In genomic region chr12:91765054-91765453, GRCm38 (mm10) we compare ENCODE assay signal across 10 mouse cellular contexts. TPM values are rescaled to one million over a fixed set of nuclear protein-coding genes. Genes with fewer than 3 reads are reported as not detected.
A peak's percentile ranks its signal among the peaks of the same experiment; 100 is the strongest.
DNase-seq lines count a peak whose midpoint lies in the region; ATAC-seq and TF ChIP-seq lines count a peak whose summit lies in the region.
"Had no signal": no experiment of that assay in that cellular context is flagged by ENCODE, and none has a peak within 500 bp of the region (broad histone marks: within the 10 kb centered on the region; RNA-seq: fewer than 3 reads in every experiment).

No protein-coding gene starts in this region.

- H3K27me3 ChIP-seq in lung, embryonic 16.5 days (ENCODE audit: control insufficient read depth, insufficient read depth, low read depth, low read length): no peaks in the 10 kb centered on the region
- peaks cover 15% of the 10 kb centered on the region for H3K27me3 ChIP-seq in liver, embryonic 15.5 days
- H3K27me3 ChIP-seq in embryonic facial prominence, embryonic 10.5 days (replicated peaks; ENCODE audit: low read depth, poor library complexity, severe bottlenecking): no peaks in the 10 kb centered on the region
- H3K27me3 ChIP-seq in hindbrain, embryonic 10.5 days (ENCODE audit: insufficient read depth, poor library complexity, severe bottlenecking): no peaks in the 10 kb centered on the region

- H3K4me3 ChIP-seq in lung, embryonic 16.5 days (ENCODE audit: low read length): no peak overlapping the region
- H3K4me3 ChIP-seq in lung, adult 2 months (replicated peaks; ENCODE audit: extremely low read depth, low read depth, low read length): no peak overlapping the region
- H3K4me3 ChIP-seq in liver, embryonic 15.5 days (replicated peaks): no peak overlapping the region
- H3K4me3 ChIP-seq in embryonic facial prominence, embryonic 10.5 days: no peak overlapping the region
- no peak overlapping the region for H3K4me3 ChIP-seq in hindbrain, embryonic 10.5 days
- H3K4me3 ChIP-seq: limb, embryonic 10.5 days had no signal

- H3K4me1 ChIP-seq in lung, embryonic 16.5 days (replicated peaks; ENCODE audit: control insufficient read depth, insufficient read depth, low read length): peaks cover 28% of the 10 kb centered on the region
- peaks cover 16% of the 10 kb centered on the region for H3K4me1 ChIP-seq in lung, adult 2 months (ENCODE audit: control insufficient read depth, insufficient read depth, low read length)
- H3K4me1 ChIP-seq in liver, embryonic 15.5 days (replicated peaks): peaks cover 49% of the 10 kb centered on the region
- H3K4me1 ChIP-seq in embryonic facial prominence, embryonic 10.5 days: peaks cover 45% of the 10 kb centered on the region
- peaks cover 50% of the 10 kb centered on the region for H3K4me1 ChIP-seq in hindbrain, embryonic 10.5 days (replicated peaks)

- TF ChIP-seq POLR2A in lung, adult 2 months (IDR thresholded peaks at IDR 0.05; ENCODE audit: borderline replicate concordance, extremely low read depth, low read depth, low read length): no peak

- peak; percentile 22 for DNase-seq in adrenal gland, postnatal 10 days
- no peak for DNase-seq in adrenal gland, postnatal 25 days
- DNase-seq in lung, adult 2 months: no peak
- DNase-seq in embryonic facial prominence, embryonic 10.5 days (ENCODE audit: low spot score): no peak
- DNase-seq in hindbrain, embryonic 10.5 days (ENCODE audit: low spot score): no peak
- DNase-seq in cerebellum, adult 9-10 months: no peak

- TF ChIP-seq CTCF in lung, adult 2 months (IDR thresholded peaks at IDR 0.05; ENCODE audit: insufficient read depth, low read length): no peak

- no peak overlapping the region for H3K27ac ChIP-seq in lung, embryonic 16.5 days (ENCODE audit: low read length)
- no peak overlapping the region for H3K27ac ChIP-seq in liver, embryonic 15.5 days (replicated peaks)
- H3K27ac ChIP-seq in embryonic facial prominence, embryonic 10.5 days (replicated peaks): no peak overlapping the region
- no peak overlapping the region for H3K27ac ChIP-seq in hindbrain, embryonic 10.5 days
- H3K27ac ChIP-seq: limb, embryonic 10.5 days had no signal

- H3K4me2 ChIP-seq in lung, embryonic 16.5 days (ENCODE audit: low read depth, low read length): no peak overlapping the region
- peak overlapping the region; percentile 50; the same call in 1 of the 2 replicates for H3K4me2 ChIP-seq in liver, embryonic 15.5 days

- WGBS in lung, embryonic 16.5 days: 12% methylated on average over 2 of the region's 2 CpGs
- 17% methylated on average over 2 of the region's 2 CpGs for WGBS in lung, adult 2 months
- whole genome bisulfite sequencing in liver, embryonic 15.5 days (ENCODE audit: insufficient replicate concordance): 8% methylated on average over 2 of the region's 2 CpGs
- WGBS in embryonic facial prominence, embryonic 10.5 days: 18% methylated on average over 2 of the region's 2 CpGs
- WGBS in hindbrain, embryonic 10.5 days: 5% methylated on average over 2 of the region's 2 CpGs

- no peaks in the 10 kb centered on the region for H3K9me3 ChIP-seq in lung, embryonic 16.5 days (ENCODE audit: control insufficient read depth, low read length)
- no peaks in the 10 kb centered on the region for H3K9me3 ChIP-seq in liver, embryonic 15.5 days (replicated peaks)
- H3K9me3 ChIP-seq in embryonic facial prominence, embryonic 10.5 days: no peaks in the 10 kb centered on the region
- no peaks in the 10 kb centered on the region for H3K9me3 ChIP-seq in hindbrain, embryonic 10.5 days
- H3K9me3 ChIP-seq: limb, embryonic 10.5 days had no signal

- ATAC-seq in lung, embryonic 16.5 days (ENCODE audit: low read depth): peak; percentile 48; the same call in 1 of the 2 replicates
- no peak for ATAC-seq in liver, embryonic 15.5 days (ENCODE audit: insufficient read depth)
- ATAC-seq: midbrain, embryonic 16.5 days had no signal

- no peak overlapping the region for H3K9ac ChIP-seq in lung, embryonic 16.5 days (ENCODE audit: low read length)
- no peak overlapping the region for H3K9ac ChIP-seq in liver, embryonic 15.5 days

- no peaks in the 10 kb centered on the region for H3K36me3 ChIP-seq in lung, embryonic 16.5 days (ENCODE audit: control insufficient read depth, insufficient read depth, low read length)
- no peaks in the 10 kb centered on the region for H3K36me3 ChIP-seq in liver, embryonic 15.5 days (replicated peaks)
- H3K36me3 ChIP-seq in embryonic facial prominence, embryonic 10.5 days (replicated peaks): no peaks in the 10 kb centered on the region
- H3K36me3 ChIP-seq in hindbrain, embryonic 10.5 days: no peaks in the 10 kb centered on the region
- H3K36me3 ChIP-seq: limb, embryonic 10.5 days had no signal

RNA-seq across cellular contexts. Expression of gene Ston2, which starts 23.1 kb away (rescaled TPM):
- total RNA-seq in adrenal gland, postnatal 10 days (2021): 10 to 100 TPM; 10.0 to 12.9 TPM
- 7.3 and 11.5 TPM in 2 replicates for total RNA-seq in adrenal gland, postnatal 25 days (2021)
- polyA plus RNA-seq in lung, embryonic 16.5 days (2015; fragmentation: Nextera tagmentation; extraction: Ambion mirVana): 7.5 and 7.9 TPM in 2 replicates
- 22.2 and 23.7 TPM in 2 replicates for polyA plus RNA-seq in lung, adult 2 months (2012; rRNA removed)
- 13.6 and 14.5 TPM in 2 replicates for polyA plus RNA-seq in liver, embryonic 15.5 days (2015; fragmentation: Nextera tagmentation; extraction: Ambion mirVana)
- 6.1 and 7.0 TPM in 2 replicates for polyA plus RNA-seq in embryonic facial prominence, embryonic 10.5 days (2016; fragmentation: Nextera tagmentation; extraction: Ambion mirVana)
- 9.2 and 9.4 TPM in 2 replicates for polyA plus RNA-seq in hindbrain, embryonic 10.5 days (2016; fragmentation: Nextera tagmentation; extraction: Ambion mirVana)
